7 mouse cellular contexts compared by ENCODE assay signal in genomic region chr3:107159418-107159817, GRCm38 (mm10). TPM values are rescaled to one million over a fixed set of nuclear protein-coding genes. Genes with fewer than 3 reads are reported as not detected.
DNase-seq lines count a peak whose midpoint lies in the region; ATAC-seq lines count a peak whose summit lies in the region.

No protein-coding gene starts in this region.

- H3K27ac ChIP-seq in lung, embryonic 15.5 days = no peak overlapping the region
- no peak overlapping the region for H3K27ac ChIP-seq in forebrain, embryonic 15.5 days (replicated peaks)
- no peak overlapping the region for H3K27ac ChIP-seq in midbrain, embryonic 15.5 days

- no peak overlapping the region for H3K4me3 ChIP-seq in lung, embryonic 15.5 days
- no peak overlapping the region for H3K4me3 ChIP-seq in forebrain, embryonic 15.5 days
- peak overlapping the region; percentile 31 for H3K4me3 ChIP-seq in midbrain, embryonic 15.5 days

- H3K36me3 ChIP-seq in lung, embryonic 15.5 days = no peaks in the 10 kb centered on the region
- no peaks in the 10 kb centered on the region for H3K36me3 ChIP-seq in forebrain, embryonic 15.5 days
- H3K36me3 ChIP-seq in midbrain, embryonic 15.5 days (replicated peaks) = no peaks in the 10 kb centered on the region

- H3K27me3 ChIP-seq in lung, embryonic 15.5 days = peaks cover 14% of the 10 kb centered on the region; the same call in 1 of the 2 replicates
- no peaks in the 10 kb centered on the region for H3K27me3 ChIP-seq in forebrain, embryonic 15.5 days
- no peaks in the 10 kb centered on the region; the same call in 1 of the 2 replicates for H3K27me3 ChIP-seq in midbrain, embryonic 15.5 days (replicated peaks)

- H3K9ac ChIP-seq in lung, embryonic 15.5 days = no peak overlapping the region
- no peak overlapping the region for H3K9ac ChIP-seq in forebrain, embryonic 15.5 days (replicated peaks)
- no peak overlapping the region for H3K9ac ChIP-seq in midbrain, embryonic 15.5 days

- no peak for ATAC-seq in lung, embryonic 15.5 days (ENCODE audit: borderline replicate concordance, extremely low read depth, low FRiP score, low TSS enrichment)
- no peak for ATAC-seq in forebrain, embryonic 15.5 days (replicated peaks)
- 0 out of 2 replicates have a peak, but pooled peaks have one; percentile 2 for ATAC-seq in midbrain, embryonic 15.5 days (replicated peaks)

- 0 out of 2 replicates have a peak, but pooled peaks cover 3% of the 10 kb centered on the region for H3K4me1 ChIP-seq in lung, embryonic 15.5 days
- peaks cover 7% of the 10 kb centered on the region for H3K4me1 ChIP-seq in forebrain, embryonic 15.5 days
- H3K4me1 ChIP-seq in midbrain, embryonic 15.5 days = peaks cover 7% of the 10 kb centered on the region

- no peaks in the 10 kb centered on the region for H3K9me3 ChIP-seq in lung, embryonic 15.5 days
- no peaks in the 10 kb centered on the region for H3K9me3 ChIP-seq in forebrain, embryonic 15.5 days
- H3K9me3 ChIP-seq in midbrain, embryonic 15.5 days = no peaks in the 10 kb centered on the region

- 51% methylated on average over 3 of the region's 3 CpGs for WGBS in lung, embryonic 15.5 days
- WGBS in forebrain, embryonic 15.5 days = 67% methylated on average over 3 of the region's 3 CpGs
- WGBS in midbrain, embryonic 15.5 days = 62% methylated on average over 3 of the region's 3 CpGs

- peak overlapping the region; percentile 41 for H3K4me2 ChIP-seq in lung, embryonic 15.5 days
- H3K4me2 ChIP-seq in forebrain, embryonic 15.5 days (replicated peaks) = peak overlapping the region; percentile 42
- peak overlapping the region; percentile 56 for H3K4me2 ChIP-seq in midbrain, embryonic 15.5 days

- DNase-seq in lung, postnatal 4 days = no peak
- DNase-seq in cerebellum, postnatal 14 days = peak; percentile 64 to 70
- no peak for DNase-seq in gastrocnemius, postnatal 25 days
- no peak for DNase-seq in adipocyte (ENCODE audit: low spot score)

RNA-seq across cellular contexts. Expression of gene Kcna10, which starts 23.4 kb away (rescaled TPM):
- polyA plus RNA-seq in lung, embryonic 15.5 days (2015; fragmentation: Nextera tagmentation; extraction: Ambion mirVana) = not detected in 2 replicates
- not detected in 2 replicates for polyA plus RNA-seq in forebrain, embryonic 15.5 days (2015; fragmentation: Nextera tagmentation; extraction: Ambion mirVana)
- polyA plus RNA-seq in midbrain, embryonic 15.5 days (2015; fragmentation: Nextera tagmentation; extraction: Ambion mirVana) = not detected in 2 replicates
- total RNA-seq in gastrocnemius, postnatal 25 days (2021) = under 1 TPM in 1 of 2 experiments, not detected in 1; 0.23 TPM

RNA-seq across cellular contexts. Expression of gene Kcna2, which starts 58.5 kb away (rescaled TPM):
- 0.47 and 0.61 TPM in 2 replicates for polyA plus RNA-seq in lung, embryonic 15.5 days (2015; fragmentation: Nextera tagmentation; extraction: Ambion mirVana)
- polyA plus RNA-seq in forebrain, embryonic 15.5 days (2015; fragmentation: Nextera tagmentation; extraction: Ambion mirVana) = 0.73 and 0.83 TPM in 2 replicates
- polyA plus RNA-seq in midbrain, embryonic 15.5 days (2015; fragmentation: Nextera tagmentation; extraction: Ambion mirVana) = 1.7 and 1.9 TPM in 2 replicates
- 1 to 10 TPM; 1.0 to 1.4 TPM for total RNA-seq in gastrocnemius, postnatal 25 days (2021)

Comparison
In these comparisons a context has a peak if more than half of its experiments do, and no peak if none do; other contexts are left out.
1. DNase-seq: peak in cerebellum, postnatal 14 days (2 of 2); none in lung, postnatal 4 days (0 of 2), gastrocnemius, postnatal 25 days (single experiment) and adipocyte (single experiment).
2. Peak in every context shown above with its lines, with median percentiles within 50 percentile points of each other: H3K4me2 ChIP-seq.